Mouse (Mus musculus) liver, embryonic 11.5 days (tissue): Measurements from ENCODE around the gene Mbip. TPM values are rescaled to one million over a fixed set of nuclear protein-coding genes. Genes with fewer than 3 reads are reported as not detected.

Source experiments
- polyA plus RNA-seq: library from polyadenylated mRNA; unstranded; fragments of >200 nt; fragmentation: Nextera tagmentation; extraction: Ambion mirVana; gene quantifications from 2 replicates; pipeline ENCODE4 v1.2.1, GENCODE M21; 2014

Gene Mbip
- polyA plus RNA-seq, 1 experiment from 2014 or later: 23.9 TPM

Other genes with a start within 250 kb of the Mbip start
- gene Nkx2-1, start 191.0 kb upstream of the Mbip start, polyA plus RNA-seq: 0.10 TPM in 1 of 2 replicates, not detected in the other